Mouse (Mus musculus): ENCODE results near the gene Hirip3. TPM values are rescaled to one million over a fixed set of nuclear protein-coding genes. Genes with fewer than 3 reads are reported as not detected.
"Not testable (repeated sequence)": the region's sequence is repeated elsewhere in the genome, so short reads cannot be mapped to it uniquely, and the experiment has no call there.

The Hirip3 gene
- total RNA-seq, 2 experiments from 2014 or later, result 63.3 to 296 TPM

GRCm38 (mm10) chr7:126898102-126898990, 36.6 kb downstream of the Hirip3 start:
- peak; percentile 93 for ATAC-seq (replicated peaks; ENCODE audit: low FRiP score, poor library complexity, severe bottlenecking)

DNA sequence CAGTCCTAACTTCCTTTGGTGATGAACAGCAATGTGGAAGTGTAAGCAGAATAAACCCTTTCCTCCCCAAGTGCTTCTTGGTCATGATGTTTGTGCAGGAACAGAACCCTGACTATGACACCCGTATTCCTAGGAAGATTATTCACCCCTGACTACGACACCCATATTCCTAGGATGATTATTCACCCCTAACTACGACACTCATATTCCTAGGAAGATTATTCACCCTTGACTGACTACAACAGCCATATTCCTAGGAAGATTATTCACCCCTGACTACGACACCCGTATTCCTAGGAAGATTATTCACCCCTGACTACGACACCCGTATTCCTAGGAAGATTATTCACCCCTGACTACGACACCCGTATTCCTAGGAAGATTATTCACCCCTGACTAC, 38.0 kb downstream of the Hirip3 start:
- not testable (repeated sequence) for ATAC-seq (replicated peaks; ENCODE audit: low FRiP score, poor library complexity, severe bottlenecking)

DNA sequence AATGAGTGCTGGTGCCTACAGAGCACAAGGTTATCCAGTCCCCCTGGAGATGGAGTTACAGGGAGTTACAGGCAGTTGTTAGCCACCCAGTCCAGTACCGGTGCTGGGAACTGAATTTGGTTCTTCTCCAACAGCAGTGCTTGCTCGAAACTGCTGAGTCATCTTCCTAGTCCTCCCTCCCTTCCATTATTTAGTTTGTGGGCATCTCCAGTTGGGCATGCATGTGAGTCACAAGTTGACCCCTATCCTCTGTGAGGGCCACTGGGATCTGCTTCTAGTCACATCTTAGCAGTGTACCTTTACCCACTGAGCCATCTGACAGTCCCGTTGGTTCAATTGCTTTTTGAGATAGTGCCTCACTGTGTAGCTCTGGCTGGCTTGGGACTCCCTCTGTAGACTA, 43.8 kb downstream of the Hirip3 start:
- ATAC-seq (replicated peaks; ENCODE audit: low FRiP score, poor library complexity, severe bottlenecking), result peak; percentile 74; the same call in 1 of the 2 replicates

- ATAC-seq (replicated peaks; ENCODE audit: low FRiP score, poor library complexity, severe bottlenecking), result no peak
Measured at GRCm38 (mm10) chr7:126914844-126915243, 53.1 kb downstream of the Hirip3 start.

Other genes with a start within 250 kb of the Hirip3 start
Only the 30 nearest of the 31 such genes appear.
- 36.8 and 54.1 TPM in 2 replicates for gene Sgf29, start 212.7 kb upstream of the Hirip3 start, total RNA-seq (2015; ENCODE audit: low replicate concordance)
- gene Sgf29, start 212.7 kb upstream of the Hirip3 start, total RNA-seq (2017; ENCODE audit: low replicate concordance), result 0.83 and 10.9 TPM in 2 replicates
- 4.0 TPM in 1 of 2 replicates, not detected in the other for gene Sult1a1, start 185.5 kb upstream of the Hirip3 start, total RNA-seq (2015; ENCODE audit: low replicate concordance)
- gene Sult1a1, start 185.5 kb upstream of the Hirip3 start, total RNA-seq (2017; ENCODE audit: low replicate concordance), result 6.4 TPM in 1 of 2 replicates, not detected in the other
- 9.2 and 21.3 TPM in 2 replicates for gene Bola2, start 166.6 kb upstream of the Hirip3 start, total RNA-seq (2015; ENCODE audit: low replicate concordance)
- gene Bola2, start 166.6 kb upstream of the Hirip3 start, total RNA-seq (2017; ENCODE audit: low replicate concordance), result 5.1 and 46.8 TPM in 2 replicates
- 0.84 and 1.4 TPM in 2 replicates for gene Slx1b, start 166.2 kb upstream of the Hirip3 start, total RNA-seq (2015; ENCODE audit: low replicate concordance)
- 1.9 and 3.2 TPM in 2 replicates for gene Slx1b, start 166.2 kb upstream of the Hirip3 start, total RNA-seq (2017; ENCODE audit: low replicate concordance)
- 103 and 171 TPM in 2 replicates for gene Coro1a, start 154.2 kb upstream of the Hirip3 start, total RNA-seq (2015; ENCODE audit: low replicate concordance)
- gene Coro1a, start 154.2 kb upstream of the Hirip3 start, total RNA-seq (2017; ENCODE audit: low replicate concordance), result 101 and 106 TPM in 2 replicates
- gene Mapk3, start 102.4 kb upstream of the Hirip3 start, total RNA-seq (2015; ENCODE audit: low replicate concordance), result 46.5 and 49.0 TPM in 2 replicates
- 18.6 and 19.3 TPM in 2 replicates for gene Mapk3, start 102.4 kb upstream of the Hirip3 start, total RNA-seq (2017; ENCODE audit: low replicate concordance)
- 9.2 and 11.9 TPM in 2 replicates for gene Gdpd3, start 95.6 kb upstream of the Hirip3 start, total RNA-seq (2015; ENCODE audit: low replicate concordance)
- 8.1 TPM in 1 of 2 replicates, not detected in the other for gene Gdpd3, start 95.6 kb upstream of the Hirip3 start, total RNA-seq (2017; ENCODE audit: low replicate concordance)
- 182 and 256 TPM in 2 replicates for gene Ypel3, start 85.0 kb upstream of the Hirip3 start, total RNA-seq (2015; ENCODE audit: low replicate concordance)
- 61.6 and 74.1 TPM in 2 replicates for gene Ypel3, start 85.0 kb upstream of the Hirip3 start, total RNA-seq (2017; ENCODE audit: low replicate concordance)
- gene Tbx6, start 80.5 kb upstream of the Hirip3 start, total RNA-seq (2015; ENCODE audit: low replicate concordance), result 2.1 and 4.3 TPM in 2 replicates
- 2.6 and 2.7 TPM in 2 replicates for gene Tbx6, start 80.5 kb upstream of the Hirip3 start, total RNA-seq (2017; ENCODE audit: low replicate concordance)
- 63.7 and 105 TPM in 2 replicates for gene Ppp4c, start 69.5 kb upstream of the Hirip3 start, total RNA-seq (2015; ENCODE audit: low replicate concordance)
- 52.8 and 67.6 TPM in 2 replicates for gene Ppp4c, start 69.5 kb upstream of the Hirip3 start, total RNA-seq (2017; ENCODE audit: low replicate concordance)
- not detected in 2 replicates for gene Fam57b, start 64.3 kb upstream of the Hirip3 start, total RNA-seq (2015; ENCODE audit: low replicate concordance)
- gene Fam57b, start 64.3 kb upstream of the Hirip3 start, total RNA-seq (2017; ENCODE audit: low replicate concordance), result not detected in 2 replicates
- not detected in 2 replicates for gene 4930451I11Rik, start 30.3 kb upstream of the Hirip3 start, total RNA-seq (2015; ENCODE audit: low replicate concordance)
- not detected in 2 replicates for gene 4930451I11Rik, start 30.3 kb upstream of the Hirip3 start, total RNA-seq (2017; ENCODE audit: low replicate concordance)
- gene Doc2a, start 14.6 kb upstream of the Hirip3 start, total RNA-seq (2015; ENCODE audit: low replicate concordance), result not detected in 2 replicates
- not detected in 2 replicates for gene Doc2a, start 14.6 kb upstream of the Hirip3 start, total RNA-seq (2017; ENCODE audit: low replicate concordance)
- 19.1 and 20.1 TPM in 2 replicates for gene Ino80e, start 405 bp downstream of the Hirip3 start, total RNA-seq (2015; ENCODE audit: low replicate concordance)
- 20.2 and 30.4 TPM in 2 replicates for gene Ino80e, start 405 bp downstream of the Hirip3 start, total RNA-seq (2017; ENCODE audit: low replicate concordance)
- 23.1 and 38.2 TPM in 2 replicates for gene Taok2, start 22.7 kb downstream of the Hirip3 start, total RNA-seq (2015; ENCODE audit: low replicate concordance)
- 65.6 and 76.2 TPM in 2 replicates for gene Taok2, start 22.7 kb downstream of the Hirip3 start, total RNA-seq (2017; ENCODE audit: low replicate concordance)
- 3.2 and 5.4 TPM in 2 replicates for gene Tmem219, start 60.9 kb downstream of the Hirip3 start, total RNA-seq (2015; ENCODE audit: low replicate concordance)
- gene Tmem219, start 60.9 kb downstream of the Hirip3 start, total RNA-seq (2017; ENCODE audit: low replicate concordance), result 4.0 and 10.4 TPM in 2 replicates
- 21.6 TPM in 1 of 2 replicates, not detected in the other for gene Kctd13, start 66.9 kb downstream of the Hirip3 start, total RNA-seq (2015; ENCODE audit: low replicate concordance)
- 0.53 and 3.3 TPM in 2 replicates for gene Kctd13, start 66.9 kb downstream of the Hirip3 start, total RNA-seq (2017; ENCODE audit: low replicate concordance)
- gene Asphd1, start 87.6 kb downstream of the Hirip3 start, total RNA-seq (2015; ENCODE audit: low replicate concordance), result not detected in 2 replicates
- gene Asphd1, start 87.6 kb downstream of the Hirip3 start, total RNA-seq (2017; ENCODE audit: low replicate concordance), result not detected in 2 replicates
- gene Sez6l2, start 88.6 kb downstream of the Hirip3 start, total RNA-seq (2015; ENCODE audit: low replicate concordance), result not detected in 2 replicates
- gene Sez6l2, start 88.6 kb downstream of the Hirip3 start, total RNA-seq (2017; ENCODE audit: low replicate concordance), result 0.45 TPM in 1 of 2 replicates, not detected in the other
- gene Cdipt, start 113.9 kb downstream of the Hirip3 start, total RNA-seq (2015; ENCODE audit: low replicate concordance), result 29.8 and 30.3 TPM in 2 replicates
- gene Cdipt, start 113.9 kb downstream of the Hirip3 start, total RNA-seq (2017; ENCODE audit: low replicate concordance), result 19.7 and 27.1 TPM in 2 replicates
- 2.9 TPM in 1 of 2 replicates, not detected in the other for gene Cdiptos, start 114.1 kb downstream of the Hirip3 start, total RNA-seq (2015; ENCODE audit: low replicate concordance)
- gene Cdiptos, start 114.1 kb downstream of the Hirip3 start, total RNA-seq (2017; ENCODE audit: low replicate concordance), result not detected in 2 replicates
- 0.36 and 0.42 TPM in 2 replicates for gene Mvp, start 152.6 kb downstream of the Hirip3 start, total RNA-seq (2015; ENCODE audit: low replicate concordance)
- gene Mvp, start 152.6 kb downstream of the Hirip3 start, total RNA-seq (2017; ENCODE audit: low replicate concordance), result 6.7 and 7.7 TPM in 2 replicates
- not detected in 2 replicates for gene Pagr1b, start 154.5 kb downstream of the Hirip3 start, total RNA-seq (2015; ENCODE audit: low replicate concordance)
- 0.64 and 11.8 TPM in 2 replicates for gene Pagr1b, start 154.5 kb downstream of the Hirip3 start, total RNA-seq (2017; ENCODE audit: low replicate concordance)
- 24.1 and 46.9 TPM in 2 replicates for gene Pagr1a, start 155.4 kb downstream of the Hirip3 start, total RNA-seq (2015; ENCODE audit: low replicate concordance)
- gene Pagr1a, start 155.4 kb downstream of the Hirip3 start, total RNA-seq (2017; ENCODE audit: low replicate concordance), result 10.6 and 26.2 TPM in 2 replicates
- 1.7 TPM in 1 of 2 replicates, not detected in the other for gene Gm42742, start 159.1 kb downstream of the Hirip3 start, total RNA-seq (2015; ENCODE audit: low replicate concordance)
- gene Gm42742, start 159.1 kb downstream of the Hirip3 start, total RNA-seq (2017; ENCODE audit: low replicate concordance), result 10.8 and 28.1 TPM in 2 replicates
- 0.84 TPM in 1 of 2 replicates, not detected in the other for gene Prrt2, start 159.2 kb downstream of the Hirip3 start, total RNA-seq (2015; ENCODE audit: low replicate concordance)
- gene Prrt2, start 159.2 kb downstream of the Hirip3 start, total RNA-seq (2017; ENCODE audit: low replicate concordance), result 3.0 TPM in 1 of 2 replicates, not detected in the other
- gene Maz, start 165.1 kb downstream of the Hirip3 start, total RNA-seq (2015; ENCODE audit: low replicate concordance), result 175 and 179 TPM in 2 replicates
- gene Maz, start 165.1 kb downstream of the Hirip3 start, total RNA-seq (2017; ENCODE audit: low replicate concordance), result 96.8 and 123 TPM in 2 replicates
- gene Kif22, start 180.5 kb downstream of the Hirip3 start, total RNA-seq (2015; ENCODE audit: low replicate concordance), result 651 and 861 TPM in 2 replicates
- gene Kif22, start 180.5 kb downstream of the Hirip3 start, total RNA-seq (2017; ENCODE audit: low replicate concordance), result 380 and 614 TPM in 2 replicates
- 3.6 and 9.2 TPM in 2 replicates for gene Zg16, start 225.4 kb downstream of the Hirip3 start, total RNA-seq (2015; ENCODE audit: low replicate concordance)
- 1.2 and 6.0 TPM in 2 replicates for gene Zg16, start 225.4 kb downstream of the Hirip3 start, total RNA-seq (2017; ENCODE audit: low replicate concordance)
- gene AI467606, start 229.4 kb downstream of the Hirip3 start, total RNA-seq (2015; ENCODE audit: low replicate concordance), result 18.0 and 25.9 TPM in 2 replicates
- 10.5 and 12.7 TPM in 2 replicates for gene AI467606, start 229.4 kb downstream of the Hirip3 start, total RNA-seq (2017; ENCODE audit: low replicate concordance)